Mouse (Mus musculus) hindbrain, embryonic 16.5 days (tissue): ENCODE data around the gene Capn6. TPM values are rescaled to one million over a fixed set of nuclear protein-coding genes. Genes with fewer than 3 reads are reported as not detected.

Experiments
- ATAC-seq: fragments of 200-750 bp; cut with Nextera tagmentation; 2 replicates; pipeline ENCODE4 v1.8.0; 2017; ENCODE audit warnings: moderate TSS enrichment, moderate library complexity
- H3K27ac ChIP-seq: fragments of 300-500 bp; sonication (generic); 2 replicates; pipeline ENCODE4 v1.5.1; 2014; ENCODE audit warnings: low read depth, mild to moderate bottlenecking, control low read depth, low read length, moderate library complexity
- H3K27me3 ChIP-seq: fragments of 300-500 bp; sonication (generic); replicated peaks from 2 replicates; pipeline ENCODE4 v1.6.1; 2014; ENCODE audit warnings: low read length; ENCODE audit not compliant: control insufficient read depth, insufficient read depth
- H3K36me3 ChIP-seq: fragments of 300-500 bp; sonication (generic); 2 replicates; pipeline ENCODE4 v1.6.1; 2014; ENCODE audit warnings: mild to moderate bottlenecking, low read length, moderate library complexity, mixed read lengths; ENCODE audit not compliant: control insufficient read depth, insufficient read depth
- H3K4me1 ChIP-seq: fragments of 300-500 bp; sonication (generic); 2 replicates; pipeline ENCODE4 v1.6.1; 2014; ENCODE audit warnings: low read depth, low read length; ENCODE audit not compliant: control insufficient read depth, insufficient read depth
- H3K4me2 ChIP-seq: fragments of 300-500 bp; sonication (generic); 2 replicates; pipeline ENCODE4 v1.6.1; 2014; ENCODE audit warnings: mild to moderate bottlenecking, low read length, control low read depth, moderate library complexity
- H3K4me3 ChIP-seq: fragments of 300-500 bp; sonication (generic); 2 replicates; pipeline ENCODE4 v1.5.1; 2014; ENCODE audit warnings: mild to moderate bottlenecking, low read length, control low read depth, moderate library complexity
- H3K9ac ChIP-seq: fragments of 300-500 bp; sonication (generic); 2 replicates; pipeline ENCODE4 v1.6.1; 2014; ENCODE audit warnings: low read depth, mild to moderate bottlenecking, control low read depth, low read length, moderate library complexity
- H3K9me3 ChIP-seq: fragments of 300-500 bp; sonication (generic); 2 replicates; pipeline ENCODE4 v1.6.1; 2014; ENCODE audit warnings: mild to moderate bottlenecking, low read length, moderate library complexity; ENCODE audit not compliant: control insufficient read depth
- WGBS: fragments of 180-500 bp; shearing (Covaris S2); extraction: QIAGEN DNeasy Blood & Tissue Kit; methylation state at CpG from one replicate; pipeline ENCODE4 v1.1.7; 2014; 5-methylcytosine and 5-hydroxymethylcytosine counted together
- polyA plus RNA-seq: library from polyadenylated mRNA; unstranded; fragments of >200 nt; fragmentation: Nextera tagmentation; extraction: Ambion mirVana; gene quantifications from 2 replicates; pipeline ENCODE4 v1.2.1, GENCODE M21; 2015

Gene Capn6
- 0.95 and 9.6 TPM in 2 replicates for polyA plus RNA-seq

DNA sequence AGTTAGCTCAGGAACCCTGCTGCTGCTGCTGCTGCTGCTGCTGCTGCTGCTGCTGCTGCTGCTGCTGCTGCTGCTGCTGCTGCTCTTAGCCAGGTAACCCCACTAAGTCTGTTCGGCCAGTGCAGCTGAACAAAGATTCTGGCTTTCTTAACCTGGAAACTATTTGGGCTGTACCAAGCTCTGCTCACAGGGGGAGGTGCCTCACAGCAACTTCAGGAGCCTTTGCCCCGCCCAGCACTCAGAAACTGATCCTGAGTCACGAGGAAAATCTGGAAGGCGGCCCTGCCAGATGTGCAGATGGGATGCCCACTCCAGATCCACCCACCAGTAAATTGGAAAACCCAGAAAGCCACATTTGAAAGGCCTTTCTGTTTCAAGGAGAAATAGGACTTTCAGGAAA lies at the start of gene Capn6:
TSS of gene Capn6 (minus strand) at position 203 of the 400 bp plus-strand sequence.
- no peak for ATAC-seq
- Histone ChIP-seq H3K4me2 (no peak within 1 kb of the TSS), H3K4me3 (no peak within 1 kb of the TSS), H3K27me3 (no peaks in the 10 kb centered on the region; the same call in 1 of the 2 replicates), H3K9me3 (no peaks in the 10 kb centered on the region), H3K27ac (no peak within 1 kb of the TSS), H3K4me1 (no peaks in the 10 kb centered on the region), H3K36me3 (no peaks in the 10 kb centered on the region), H3K9ac (no peak within 1 kb of the TSS)
- WGBS = 74% methylated on average over 4 of the region's 4 CpGs

DNA sequence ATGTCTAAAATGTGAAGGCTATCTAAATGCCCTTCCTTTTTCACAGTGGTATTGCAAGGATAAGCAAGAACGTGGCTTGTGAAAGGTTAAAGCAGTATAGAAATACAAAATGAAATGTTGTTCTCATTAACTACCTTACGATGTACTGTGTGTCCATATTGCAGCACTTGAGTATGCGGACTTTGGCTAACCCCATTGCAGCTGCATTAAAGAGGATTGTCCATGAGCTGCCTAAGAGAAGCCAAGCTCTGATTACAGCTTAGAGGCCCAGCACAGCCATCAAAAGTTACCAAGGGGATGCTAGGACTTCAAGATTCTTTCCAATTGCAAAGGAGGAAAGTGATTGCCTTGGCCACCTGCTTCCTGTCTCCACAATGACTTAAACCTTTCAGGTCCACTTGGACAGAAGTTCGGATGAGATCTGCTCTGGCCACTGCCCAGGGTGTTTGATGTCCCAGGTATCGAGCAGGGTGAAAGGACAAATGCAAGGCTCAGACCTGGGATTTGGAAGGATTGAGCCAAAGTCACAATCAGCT lies 40.0 kb upstream of the Capn6 start:
- no peaks in the 10 kb centered on the region for H3K36me3 ChIP-seq
- H3K4me2 ChIP-seq = no peak overlapping the region
- H3K4me3 ChIP-seq = no peak overlapping the region
- ATAC-seq = no peak
- no peaks in the 10 kb centered on the region for H3K9me3 ChIP-seq
- H3K27me3 ChIP-seq = no peaks in the 10 kb centered on the region
- H3K9ac ChIP-seq = no peak overlapping the region
- 85% methylated on average over 5 of the region's 5 CpGs for WGBS
- no peak overlapping the region for H3K27ac ChIP-seq
- H3K4me1 ChIP-seq = no peaks in the 10 kb centered on the region

DNA sequence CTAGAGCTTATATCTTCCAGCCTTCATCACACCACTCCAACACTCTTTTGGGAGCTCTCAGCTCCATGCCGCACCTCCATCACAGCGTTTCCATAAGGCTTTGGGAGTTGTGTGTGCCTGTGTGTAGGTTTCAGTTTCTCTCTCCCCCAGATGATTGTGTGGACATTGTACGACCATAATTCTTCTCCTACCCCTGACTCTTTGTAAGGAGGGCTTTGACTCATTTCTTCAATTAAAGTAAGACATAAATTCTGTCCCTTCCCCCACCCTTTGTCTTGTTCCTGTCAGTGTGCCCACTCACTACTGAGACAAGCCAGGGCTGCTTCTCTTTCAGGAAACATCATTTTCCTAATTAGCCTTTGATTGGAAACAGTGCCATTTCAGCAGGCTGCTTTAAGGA lies 24.1 kb upstream of the Capn6 start:
- Histone ChIP-seq H3K9ac (no peak overlapping the region), H3K27ac (no peak overlapping the region), H3K4me2 (no peak overlapping the region), H3K9me3 (no peaks in the 10 kb centered on the region), H3K4me3 (no peak overlapping the region), H3K27me3 (no peaks in the 10 kb centered on the region), H3K36me3 (no peaks in the 10 kb centered on the region), H3K4me1 (no peaks in the 10 kb centered on the region)
- WGBS = 75% methylated on average over 3 of the region's 3 CpGs
- ATAC-seq = no peak

DNA sequence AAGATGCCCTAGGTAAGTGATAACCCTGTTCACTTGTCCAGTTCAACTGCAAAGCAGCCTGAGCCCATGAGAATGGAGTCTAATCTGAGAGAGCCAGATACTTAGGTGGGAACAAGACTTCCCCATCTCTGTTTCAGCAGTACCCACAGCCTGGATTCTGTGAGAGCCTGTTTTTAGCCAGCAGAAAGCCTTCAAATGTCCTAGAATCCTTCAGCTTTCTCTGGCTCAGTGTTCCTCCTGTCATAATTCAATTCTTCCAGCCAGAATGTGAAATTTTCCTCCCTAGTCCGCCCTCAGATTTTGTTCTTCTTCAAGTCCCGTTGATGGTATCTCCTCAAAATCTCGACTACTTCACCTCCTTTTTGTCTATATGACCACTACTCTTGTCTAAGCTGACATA lies 22.8 kb upstream of the Capn6 start:
- ATAC-seq = no peak
- H3K9ac ChIP-seq = no peak overlapping the region
- H3K36me3 ChIP-seq = no peaks in the 10 kb centered on the region
- no peak overlapping the region for H3K27ac ChIP-seq
- no peak overlapping the region for H3K4me2 ChIP-seq
- WGBS = 75% methylated on average over 3 of the region's 3 CpGs
- no peaks in the 10 kb centered on the region for H3K27me3 ChIP-seq
- H3K4me1 ChIP-seq = no peaks in the 10 kb centered on the region
- no peaks in the 10 kb centered on the region for H3K9me3 ChIP-seq
- no peak overlapping the region for H3K4me3 ChIP-seq

DNA sequence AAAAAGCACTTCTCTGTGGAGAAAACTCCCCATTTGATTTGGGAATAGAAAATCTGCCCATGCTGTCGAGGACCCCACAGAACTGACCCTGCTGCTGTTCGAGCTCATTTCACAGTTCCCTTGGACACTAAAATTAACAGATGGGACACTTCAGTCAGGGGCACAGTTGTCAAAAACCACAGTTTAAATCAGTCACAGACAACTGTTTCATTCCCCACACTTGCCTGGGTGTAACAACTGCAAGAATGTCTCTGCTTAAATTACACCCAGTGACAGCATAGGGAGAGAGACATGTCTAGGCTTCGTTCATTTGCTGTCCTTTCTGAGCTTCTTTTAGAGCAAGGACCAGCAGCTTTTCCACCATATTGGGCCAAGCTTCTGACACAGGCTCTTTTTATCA lies 19.4 kb upstream of the Capn6 start:
- no peak for ATAC-seq
- Histone ChIP-seq H3K27me3 (no peaks in the 10 kb centered on the region), H3K36me3 (no peaks in the 10 kb centered on the region), H3K4me3 (no peak overlapping the region), H3K9me3 (no peaks in the 10 kb centered on the region), H3K4me2 (no peak overlapping the region), H3K4me1 (no peaks in the 10 kb centered on the region), H3K27ac (no peak overlapping the region), H3K9ac (no peak overlapping the region)
- 80% methylated on average over 3 of the region's 3 CpGs for WGBS

DNA sequence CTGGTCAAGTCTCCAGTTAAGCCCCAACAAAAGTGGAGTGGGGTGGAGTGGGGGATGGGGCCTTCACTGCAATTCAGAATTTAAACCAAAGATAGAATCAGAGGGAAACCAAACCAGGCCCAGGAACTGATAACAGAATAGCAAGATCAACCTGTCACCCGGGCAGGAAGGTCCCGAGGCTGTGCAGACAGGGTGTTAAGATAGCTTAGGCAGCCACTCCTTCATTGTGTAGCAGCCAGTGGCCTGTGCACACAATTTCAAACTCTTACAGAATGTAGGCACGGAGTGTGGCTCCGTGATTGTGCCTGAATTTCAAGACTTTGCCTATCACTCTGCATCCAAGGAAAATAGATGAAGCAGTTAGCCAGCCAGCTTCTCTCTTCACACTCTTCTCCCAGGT lies 693 bp downstream of the Capn6 start:
- Histone ChIP-seq H3K27me3 (no peaks in the 10 kb centered on the region; the same call in 1 of the 2 replicates), H3K4me1 (no peaks in the 10 kb centered on the region), H3K4me3 (no peak overlapping the region), H3K4me2 (no peak overlapping the region), H3K36me3 (no peaks in the 10 kb centered on the region), H3K9ac (no peak overlapping the region), H3K27ac (no peak overlapping the region), H3K9me3 (no peaks in the 10 kb centered on the region)
- WGBS = 81% methylated on average over 4 of the region's 4 CpGs
- no peak for ATAC-seq

DNA sequence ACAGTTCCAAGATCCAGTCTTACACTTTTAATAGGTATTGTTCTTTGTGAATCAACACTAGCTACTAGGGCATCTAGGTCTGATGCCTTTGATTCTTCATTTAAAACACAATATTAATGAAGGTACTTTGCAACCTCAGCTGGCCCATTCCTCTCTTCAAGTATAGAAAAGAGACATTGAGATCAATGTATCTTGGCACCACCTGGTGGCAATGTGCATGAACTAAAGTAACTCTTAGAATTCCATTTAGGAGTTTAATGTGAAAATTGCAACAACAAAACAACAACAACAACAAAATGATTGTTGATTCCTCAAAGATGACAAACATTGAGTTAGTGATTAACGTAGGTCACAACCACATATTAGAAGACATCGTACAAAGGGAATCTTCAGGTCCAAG lies 8.3 kb downstream of the Capn6 start:
- H3K4me2 ChIP-seq = no peak overlapping the region
- H3K9ac ChIP-seq = no peak overlapping the region
- ATAC-seq = no peak
- no peaks in the 10 kb centered on the region for H3K9me3 ChIP-seq
- H3K4me1 ChIP-seq = no peaks in the 10 kb centered on the region
- 89% methylated on average over 2 of the region's 2 CpGs for WGBS
- H3K27me3 ChIP-seq = no peaks in the 10 kb centered on the region
- H3K27ac ChIP-seq = no peak overlapping the region
- no peak overlapping the region for H3K4me3 ChIP-seq
- no peaks in the 10 kb centered on the region for H3K36me3 ChIP-seq

DNA sequence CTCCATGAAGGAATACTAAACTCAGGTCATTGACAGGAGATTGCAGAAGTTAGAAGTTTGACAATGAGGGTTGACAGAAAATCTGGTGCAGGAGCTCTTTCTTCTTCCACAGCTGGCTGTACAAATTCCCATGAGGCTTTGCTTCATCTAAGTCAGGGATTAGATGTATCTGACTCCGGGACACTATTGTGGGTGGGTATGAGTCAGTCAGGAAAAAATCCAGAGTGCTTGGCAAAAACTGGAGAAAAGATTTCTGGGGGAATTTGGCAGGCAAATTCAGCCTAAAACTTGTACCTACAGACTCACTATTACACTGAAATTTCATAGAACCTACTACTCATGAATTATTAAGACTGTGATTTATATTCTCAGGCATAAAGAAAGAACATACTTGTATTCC lies 11.3 kb downstream of the Capn6 start:
- no peak overlapping the region for H3K9ac ChIP-seq
- H3K36me3 ChIP-seq = no peaks in the 10 kb centered on the region
- no peak for ATAC-seq
- H3K4me2 ChIP-seq = no peak overlapping the region
- no peak overlapping the region for H3K4me3 ChIP-seq
- H3K4me1 ChIP-seq = no peaks in the 10 kb centered on the region
- H3K27ac ChIP-seq = no peak overlapping the region
- WGBS = 71% methylated on average over 1 of the region's 1 CpGs
- H3K27me3 ChIP-seq = no peaks in the 10 kb centered on the region
- no peaks in the 10 kb centered on the region for H3K9me3 ChIP-seq

DNA sequence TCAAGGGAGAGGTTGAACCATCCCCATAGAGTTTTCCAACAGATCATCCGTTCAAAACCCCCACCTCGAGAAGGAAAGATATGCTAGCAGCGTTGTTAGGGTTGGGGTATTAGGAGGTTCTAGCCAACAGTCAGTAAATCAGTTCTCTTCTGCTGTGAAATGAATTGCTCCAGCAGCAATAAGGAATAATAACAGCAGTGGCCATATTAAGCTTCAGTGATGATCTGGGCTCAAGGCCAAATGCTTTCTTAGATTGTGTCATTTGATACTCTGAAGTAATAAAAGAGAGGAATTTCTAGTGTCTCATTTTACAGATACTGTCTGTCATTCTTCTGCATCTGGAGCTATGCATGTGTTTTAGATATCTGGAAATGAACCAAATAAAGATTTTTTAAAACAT lies 64.7 kb downstream of the Capn6 start:
- Histone ChIP-seq H3K27ac (no peak overlapping the region), H3K4me1 (no peaks in the 10 kb centered on the region), H3K27me3 (no peaks in the 10 kb centered on the region), H3K9me3 (no peaks in the 10 kb centered on the region), H3K4me3 (no peak overlapping the region), H3K4me2 (no peak overlapping the region), H3K9ac (no peak overlapping the region), H3K36me3 (no peaks in the 10 kb centered on the region)
- ATAC-seq = no peak
- WGBS = 75% methylated on average over 3 of the region's 3 CpGs
